Mouse (Mus musculus) cerebellum, adult 9-11 months (tissue): ENCODE data around the gene Olfr1262.

Experiments used
- DNase-seq: peaks from one replicate; pipeline ENCODE4 v3.0.0; 2022

Gene Olfr1262

GRCm38 (mm10) chr2:89999845-90000244 is at the start of gene Olfr1262:
TSS of gene Olfr1262 (plus strand) at chr2:90000145.
- no peak for DNase-seq

GRCm38 (mm10) chr2:89974184-89974583 is 25.8 kb upstream of the Olfr1262 start, which contains the start of gene Olfr1260:
TSS of gene Olfr1260 (plus strand) at chr2:89974340.
- no peak for DNase-seq

- no peak for DNase-seq
Measured at GRCm38 (mm10) chr2:89977709-89978108, 22.2 kb upstream of the Olfr1262 start.

- no peak for DNase-seq
Measured at GRCm38 (mm10) chr2:89990921-89991320, 9.0 kb upstream of the Olfr1262 start, which contains the start of gene Olfr1261. TSS of gene Olfr1261 (plus strand) at chr2:89991221.

GRCm38 (mm10) chr2:90011831-90012230 is 11.9 kb downstream of the Olfr1262 start, which contains the start of gene Olfr1263:
TSS of gene Olfr1263 (plus strand) at chr2:90012131.
- no peak for DNase-seq

- no peak for DNase-seq
Measured at GRCm38 (mm10) chr2:90025477-90025876, 25.5 kb downstream of the Olfr1262 start, which contains the start of gene Olfr1264. TSS of gene Olfr1264 (minus strand) at chr2:90025577.

GRCm38 (mm10) chr2:90035037-90035436 is 35.1 kb downstream of the Olfr1262 start, which contains the start of gene Olfr1265:
TSS of gene Olfr1265 (plus strand) at chr2:90035337.
- DNase-seq = no peak
